Mouse (Mus musculus) gastrocnemius, adult 8-10 months (tissue): Measurements from ENCODE around the gene Ada. TPM values are rescaled to one million over a fixed set of nuclear protein-coding genes. Genes with fewer than 3 reads are reported as not detected.

Source experiments
- DNase-seq, 2 experiments: peaks; one replicate each; pipeline ENCODE4 v3.0.0; 2022; ENCODE audit warnings: low spot score in 2 of 2
- total RNA-seq, 4 experiments: library from RNA; stranded (reverse); gene quantifications; 2 replicates each; pipeline ENCODE4 v1.2.4; 2022

The Ada gene
- 1 to 10 TPM in 1 of 4 experiments, under 1 TPM in 2, not detected in 1; 0.34 to 1.2 (median 0.62) TPM for total RNA-seq

DNA sequence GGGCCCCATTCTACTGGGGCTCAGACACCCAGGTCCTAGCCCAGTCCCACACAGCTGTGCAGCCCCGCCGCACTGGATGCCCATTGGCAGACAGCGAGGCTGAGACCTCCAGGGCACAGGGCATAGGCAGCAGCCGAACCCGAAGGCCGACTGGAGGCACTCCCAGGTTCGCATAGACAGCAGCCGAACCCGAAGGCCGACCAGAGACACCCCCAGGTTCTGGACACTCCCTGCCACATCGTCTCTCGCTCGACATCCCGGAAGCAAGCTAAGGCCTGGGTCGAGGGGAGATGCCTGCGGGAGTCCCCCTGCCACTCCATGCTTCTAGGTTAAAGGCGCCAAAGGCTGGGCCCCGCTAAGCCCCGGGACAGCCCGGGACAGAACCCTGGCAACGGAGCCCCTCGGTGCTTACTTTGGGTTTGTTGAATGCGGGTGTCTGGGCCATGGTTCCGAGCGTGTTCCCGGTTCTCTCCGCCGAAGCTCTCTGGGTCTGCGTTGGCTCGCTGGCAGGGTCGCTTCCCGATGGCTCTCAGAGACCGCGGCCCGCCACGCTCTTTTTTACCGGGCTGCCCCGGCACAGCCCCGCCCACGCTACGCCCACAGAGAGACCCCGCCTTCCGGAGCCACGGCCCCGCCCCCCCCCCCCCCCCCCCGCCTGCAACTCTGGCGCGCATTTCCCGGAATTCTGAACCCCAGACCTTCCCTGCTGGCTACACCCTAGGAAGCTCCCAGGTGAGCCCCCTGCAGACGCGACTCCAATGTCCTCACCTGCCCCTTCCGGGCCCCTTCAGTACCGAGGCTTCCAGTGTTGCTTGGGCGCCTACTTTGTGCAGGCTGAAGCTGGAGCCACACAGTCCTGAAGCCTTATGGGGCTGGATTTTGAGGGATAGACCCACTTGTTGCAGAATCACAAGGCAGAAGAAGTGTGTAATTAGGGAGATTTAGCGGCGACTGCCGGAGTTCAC lies at the start of gene Ada:
Ada (minus strand) TSS at position 593 of the 965 bp plus-strand sequence.
- peak in 1 of 2 experiments; percentile 19 for DNase-seq

DNA sequence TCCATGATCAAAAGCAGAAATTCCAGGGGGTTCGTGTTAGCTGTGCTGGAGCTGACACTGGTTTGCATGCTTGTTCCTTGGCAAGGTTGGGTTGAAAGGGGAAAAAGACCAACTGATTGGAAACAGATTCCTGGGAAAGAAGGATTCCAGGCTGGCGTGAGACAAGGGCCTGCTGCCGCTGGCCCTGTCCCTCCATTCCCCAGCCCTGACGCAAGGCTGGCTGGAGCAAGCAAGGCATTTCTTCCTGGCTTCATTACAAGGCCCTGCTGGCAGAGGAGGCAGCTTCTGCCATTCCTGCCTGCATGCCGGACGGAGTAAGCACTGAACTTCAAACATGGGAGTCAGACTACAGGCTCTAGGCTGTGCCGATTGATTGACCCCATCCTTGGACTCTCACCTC lies 48.4 kb upstream of the Ada start:
- DNase-seq, result peak; percentile 56 to 70

DNA sequence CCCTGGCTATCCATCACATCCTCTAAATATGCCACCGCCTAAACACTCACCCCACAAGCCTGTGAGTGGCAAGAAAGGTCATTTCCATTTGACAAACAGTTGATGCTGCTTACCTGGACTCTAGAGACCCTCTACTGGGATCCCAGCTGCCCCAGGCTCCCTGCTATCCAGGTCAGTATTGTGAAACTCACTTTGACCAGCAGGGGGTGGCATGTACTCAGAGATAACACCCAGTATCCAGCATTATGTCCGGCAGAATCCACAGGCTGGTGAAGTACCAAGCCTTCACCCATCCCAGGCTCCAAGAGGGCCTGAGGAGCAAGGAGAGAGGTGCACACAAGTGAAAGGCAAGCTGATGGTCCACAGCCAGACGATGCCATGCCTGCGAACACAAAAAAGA lies 38.4 kb upstream of the Ada start:
- peak; percentile 64 to 67 for DNase-seq

DNA sequence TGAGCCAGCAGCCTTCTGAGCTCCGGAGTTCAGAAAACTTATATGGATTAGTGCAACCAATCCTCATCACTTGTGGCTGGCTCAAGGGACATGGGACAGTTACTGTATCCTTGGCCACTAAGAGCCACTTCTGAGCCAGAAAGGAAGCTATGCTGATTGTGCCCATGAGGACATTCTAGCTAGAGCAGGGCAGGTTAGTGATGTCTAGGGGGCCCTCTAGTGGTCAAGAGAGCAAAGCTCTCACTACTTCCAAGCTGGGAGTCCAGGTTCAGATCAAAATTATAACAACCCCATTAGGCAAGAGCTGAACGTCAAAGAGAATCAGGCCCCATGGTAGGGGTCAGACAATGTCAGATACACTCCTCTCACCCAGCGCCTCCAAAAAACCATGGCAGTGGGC lies 37.7 kb upstream of the Ada start:
- peak in 1 of 2 experiments; percentile 21 for DNase-seq

DNA sequence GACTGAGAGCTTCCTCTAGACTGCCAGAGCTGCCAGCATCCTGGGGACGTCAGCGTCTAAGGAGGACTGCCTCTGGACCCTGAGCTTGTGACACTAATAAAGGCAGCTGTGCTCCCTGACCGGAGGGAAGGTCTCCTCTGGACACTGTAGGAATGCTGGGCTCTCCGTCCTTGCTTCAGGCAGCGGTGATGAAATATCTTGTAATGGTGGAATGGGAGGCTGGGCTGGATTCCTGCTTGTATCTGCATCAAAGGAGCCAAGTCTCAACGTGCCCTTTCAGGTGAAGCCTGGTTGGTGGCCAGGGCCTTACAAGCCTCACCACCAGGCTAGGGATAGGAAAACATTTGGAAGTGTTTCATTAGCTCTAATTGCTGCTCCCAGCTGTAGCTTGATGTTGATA lies 37.0 kb upstream of the Ada start:
- no peak for DNase-seq

DNA sequence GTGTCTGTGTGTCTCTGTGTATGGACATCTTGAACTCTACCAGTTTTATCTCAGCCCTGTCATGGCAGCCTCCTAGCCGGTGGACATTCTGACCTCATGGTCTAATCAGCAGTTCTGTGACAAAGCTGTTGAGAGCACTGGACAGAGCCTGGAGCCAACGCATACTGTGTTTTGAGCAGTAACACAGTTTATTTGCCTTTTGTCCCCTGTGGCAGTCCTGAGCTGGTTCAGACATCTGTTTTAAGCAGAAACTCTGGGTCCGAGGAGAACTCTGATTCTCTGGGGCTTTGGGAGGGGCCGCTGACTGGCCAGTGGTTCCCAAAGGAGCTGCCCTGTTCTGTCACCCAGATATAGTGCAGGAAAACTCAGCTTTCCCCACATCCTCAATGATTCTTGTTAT lies 33.9 kb upstream of the Ada start:
- DNase-seq, result no peak

DNA sequence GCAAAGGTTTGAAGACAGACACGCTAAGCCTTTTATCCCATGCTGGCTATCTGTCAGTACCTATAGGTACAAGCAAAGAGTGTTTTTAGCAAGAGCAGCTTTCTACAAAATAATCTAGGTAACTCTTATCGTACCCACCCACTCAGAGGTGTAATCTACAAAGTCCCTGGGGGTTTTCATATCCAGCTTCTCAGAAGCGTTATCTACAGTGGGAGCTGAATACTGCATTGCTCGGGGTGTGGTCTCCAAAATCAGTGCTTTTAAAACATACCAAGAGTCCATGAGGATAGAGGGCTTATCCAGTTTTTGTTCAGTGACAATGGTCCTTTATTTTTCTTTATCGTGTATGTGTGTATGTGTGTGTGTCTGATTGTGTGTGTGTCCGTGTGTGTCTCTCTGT lies 33.3 kb upstream of the Ada start:
- DNase-seq, result no peak

DNA sequence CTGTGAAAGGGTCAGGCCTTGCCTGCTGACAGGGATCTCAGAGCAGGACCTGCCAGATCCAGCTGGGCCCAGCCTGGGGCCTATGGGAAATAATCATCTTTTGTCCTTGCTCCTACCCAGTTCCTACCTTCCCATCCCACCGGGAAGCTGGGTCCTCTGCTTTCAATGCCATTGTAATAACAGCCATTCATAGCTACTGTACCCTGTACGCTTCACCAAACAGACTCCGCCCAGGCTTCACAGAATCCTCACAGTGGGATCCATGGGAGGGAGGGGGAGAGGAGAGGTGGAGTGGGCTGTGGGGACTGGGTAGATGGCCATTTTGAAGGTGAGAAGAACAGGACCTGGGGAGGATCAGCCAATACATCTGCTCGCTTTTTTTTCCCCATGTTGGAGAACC lies 28.9 kb upstream of the Ada start:
- no peak for DNase-seq

DNA sequence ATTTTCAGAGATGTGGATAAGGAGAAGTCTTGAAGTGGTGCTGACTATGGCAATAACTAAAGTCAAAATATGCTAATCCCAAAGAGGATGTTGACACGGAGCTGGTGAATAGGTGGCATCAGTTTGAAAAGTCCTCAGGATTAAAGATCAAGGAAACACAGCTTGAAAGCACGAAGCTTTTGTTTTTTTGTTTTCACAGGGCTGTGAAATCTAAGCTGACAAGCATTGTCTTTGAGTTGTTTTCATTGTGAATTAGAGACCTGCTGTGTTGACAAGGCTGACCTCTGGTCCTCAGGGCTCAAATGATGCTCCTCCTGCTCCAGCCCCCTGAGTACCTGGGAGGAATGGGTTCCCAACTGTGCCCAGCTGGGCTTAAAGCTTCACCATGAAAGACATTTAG lies 27.0 kb upstream of the Ada start:
- DNase-seq, result no peak

DNA sequence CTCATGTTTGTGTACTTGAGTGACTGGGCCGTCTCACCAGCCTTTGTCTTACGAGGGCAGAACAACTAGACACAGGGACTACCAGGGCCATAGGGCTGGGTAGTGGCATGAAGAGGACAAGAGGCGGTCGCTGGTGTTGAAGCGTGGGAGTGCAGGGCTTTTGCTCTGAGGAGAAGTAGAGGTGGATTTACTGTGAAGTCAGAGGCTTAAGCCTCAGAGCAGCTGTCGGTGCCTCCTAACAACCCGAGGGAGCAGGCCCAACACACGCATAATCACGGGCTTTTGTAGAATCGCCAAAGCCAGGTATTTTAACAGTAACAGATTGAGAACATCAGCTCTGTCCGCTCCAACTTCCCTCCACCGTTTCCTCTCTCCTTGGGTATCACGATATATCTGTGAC lies 26.6 kb upstream of the Ada start:
- no peak for DNase-seq

DNA sequence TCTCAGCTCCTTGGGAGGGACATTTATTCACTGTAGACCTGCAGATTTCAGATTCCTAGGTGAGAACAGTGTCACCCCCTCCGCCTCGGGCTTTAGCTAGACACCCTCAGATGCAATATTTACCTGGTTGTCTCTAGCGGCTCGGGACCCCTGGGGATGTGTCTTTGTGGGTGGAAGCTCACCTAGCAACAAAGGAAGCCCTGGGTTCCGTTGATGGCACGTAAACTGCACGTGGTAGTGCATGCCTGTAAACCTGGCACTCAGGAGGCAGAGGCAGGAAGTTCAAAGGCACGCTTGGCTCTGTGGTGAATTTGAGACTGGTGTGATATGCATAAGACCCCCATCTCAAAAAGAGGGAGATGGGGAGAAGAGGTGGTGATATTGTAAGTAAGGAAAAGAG lies 20.7 kb upstream of the Ada start:
- DNase-seq, result no peak

DNA sequence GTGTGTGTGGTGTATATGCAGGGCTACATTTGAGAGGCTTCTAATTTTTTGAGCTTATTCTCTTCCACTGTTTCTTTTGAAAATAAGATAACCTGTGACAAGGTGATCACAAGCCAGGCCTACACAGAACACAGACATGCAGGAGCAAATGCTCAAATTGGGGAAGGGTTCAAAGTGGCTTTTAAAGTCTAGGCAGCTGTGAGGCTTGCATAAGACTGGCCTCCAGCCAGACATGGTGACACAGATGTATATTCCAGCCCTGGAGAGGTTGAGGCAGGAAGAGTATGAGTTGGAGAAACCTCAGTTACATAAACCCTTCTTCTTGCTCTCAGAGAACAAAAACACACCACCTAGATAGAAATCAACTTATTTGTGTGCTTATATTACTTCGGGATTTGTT lies 16.9 kb upstream of the Ada start:
- no peak for DNase-seq

DNA sequence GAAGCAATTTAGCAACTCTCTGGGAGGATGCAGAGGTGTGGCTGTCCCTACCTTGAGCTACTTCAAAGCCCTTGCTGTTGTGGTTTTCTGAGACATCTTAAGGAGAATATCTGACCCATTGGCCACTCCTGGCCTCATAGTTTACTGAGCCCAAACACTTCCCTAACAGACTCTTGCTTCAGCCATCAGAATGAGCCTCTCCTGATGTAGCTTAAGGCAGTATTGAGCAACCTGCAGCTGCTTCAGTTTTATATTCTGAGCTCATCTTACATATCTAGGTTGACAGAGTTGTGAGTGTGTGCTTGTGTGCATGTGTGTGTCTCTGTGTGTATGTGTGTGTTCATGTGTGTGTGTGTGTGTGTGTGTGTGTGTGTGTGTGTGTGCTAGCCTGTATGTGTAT lies 16.2 kb upstream of the Ada start:
- no peak for DNase-seq

DNA sequence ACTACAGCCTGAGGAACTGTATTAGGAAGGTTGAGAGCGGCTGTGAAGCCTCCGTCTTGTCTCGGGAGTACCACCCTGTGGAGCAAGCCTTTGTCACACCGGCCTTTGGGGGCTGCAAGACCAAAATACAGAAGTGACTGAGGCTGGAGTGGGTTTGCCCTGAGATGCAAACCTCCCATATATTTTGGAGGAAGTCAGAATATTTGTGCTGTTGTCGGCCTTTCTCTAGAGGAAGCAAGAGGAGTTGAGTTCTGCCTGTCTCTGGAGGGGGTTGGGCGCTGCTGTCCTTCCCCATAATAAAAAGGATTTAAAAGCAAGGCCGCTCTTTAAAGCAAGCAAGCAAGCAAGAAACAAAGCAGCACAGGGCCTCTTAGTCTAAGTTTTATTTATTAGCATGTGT lies 11.4 kb upstream of the Ada start:
- no peak for DNase-seq

DNA sequence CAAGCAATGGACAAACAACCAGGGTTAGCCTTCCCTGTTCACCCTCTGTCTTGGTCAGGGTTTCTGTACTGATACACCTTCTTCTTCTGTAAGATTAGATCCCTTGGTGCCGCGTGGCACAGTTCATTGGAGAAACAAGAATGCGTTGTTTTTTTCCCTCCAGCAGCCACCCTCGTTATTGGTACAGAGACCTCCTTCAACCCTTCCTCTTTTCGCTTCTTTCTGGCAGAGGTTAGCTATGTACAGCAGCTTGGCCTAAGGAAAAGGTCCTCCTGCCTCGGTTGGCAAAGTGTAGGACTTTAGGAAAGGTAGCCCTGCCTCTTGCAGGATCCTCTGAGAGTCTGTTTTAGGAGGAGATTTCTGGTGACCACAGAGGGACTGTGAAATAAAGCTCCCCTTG lies 10.6 kb upstream of the Ada start:
- DNase-seq, result no peak

DNA sequence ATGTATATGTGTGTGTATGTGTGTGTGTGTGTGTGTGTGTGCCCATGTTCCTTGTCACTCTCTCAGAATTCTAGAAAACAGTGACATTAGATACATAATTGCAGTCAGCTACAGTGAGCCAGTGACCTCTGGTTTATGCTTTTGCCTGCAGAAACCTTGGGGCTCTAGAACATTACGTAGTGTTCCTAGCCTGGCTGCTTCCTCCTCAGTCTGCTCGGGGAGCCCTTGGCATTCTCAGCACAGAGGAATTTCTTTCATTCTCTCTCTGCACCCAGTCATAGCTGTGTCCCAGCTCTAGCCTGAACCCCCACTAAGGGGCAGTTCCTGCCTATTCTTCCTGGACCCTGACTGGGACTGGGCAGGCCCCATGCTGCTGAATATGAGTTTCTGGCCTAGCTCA lies 8.1 kb upstream of the Ada start:
- no peak for DNase-seq

DNA sequence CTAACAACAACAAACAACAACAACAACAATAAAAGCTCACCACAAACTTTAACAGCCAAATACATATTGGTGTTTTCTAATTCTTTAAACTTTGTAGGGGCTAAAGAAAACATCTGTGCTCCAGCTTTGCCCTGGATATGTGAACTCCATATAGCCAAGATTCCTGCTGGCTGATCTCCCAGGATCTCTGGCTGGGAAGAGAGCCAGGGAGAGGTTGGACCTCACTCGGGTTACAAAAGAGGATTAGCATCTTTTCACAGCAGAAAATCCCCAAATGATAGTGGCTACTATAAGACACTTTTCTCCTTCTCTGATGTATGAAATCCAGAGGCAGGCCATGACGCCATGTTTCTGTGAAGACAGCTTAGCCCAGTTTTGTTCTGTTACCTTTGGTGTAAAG lies 6.7 kb upstream of the Ada start:
- DNase-seq, result peak; percentile 64 to 68

DNA sequence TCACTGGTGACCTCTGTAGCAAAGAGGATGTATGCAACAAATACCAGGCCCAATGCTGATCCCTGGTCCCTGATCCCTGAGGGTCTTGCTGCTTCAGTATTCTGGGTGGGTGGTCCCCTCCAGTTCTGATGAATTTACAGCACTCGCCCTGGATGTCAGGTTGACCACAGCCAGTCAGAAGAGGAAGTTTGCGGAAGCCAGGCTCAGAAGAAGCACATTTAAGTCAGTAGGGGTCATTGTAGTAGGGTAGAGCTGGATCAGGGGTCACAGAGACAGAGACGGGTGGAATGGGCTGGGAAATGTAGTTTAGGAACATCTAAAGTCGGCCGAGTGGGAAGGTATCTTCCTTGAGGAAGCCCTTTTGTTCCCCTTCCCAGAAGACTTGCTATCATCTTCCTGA lies 4.2 kb upstream of the Ada start:
- DNase-seq, result no peak

DNA sequence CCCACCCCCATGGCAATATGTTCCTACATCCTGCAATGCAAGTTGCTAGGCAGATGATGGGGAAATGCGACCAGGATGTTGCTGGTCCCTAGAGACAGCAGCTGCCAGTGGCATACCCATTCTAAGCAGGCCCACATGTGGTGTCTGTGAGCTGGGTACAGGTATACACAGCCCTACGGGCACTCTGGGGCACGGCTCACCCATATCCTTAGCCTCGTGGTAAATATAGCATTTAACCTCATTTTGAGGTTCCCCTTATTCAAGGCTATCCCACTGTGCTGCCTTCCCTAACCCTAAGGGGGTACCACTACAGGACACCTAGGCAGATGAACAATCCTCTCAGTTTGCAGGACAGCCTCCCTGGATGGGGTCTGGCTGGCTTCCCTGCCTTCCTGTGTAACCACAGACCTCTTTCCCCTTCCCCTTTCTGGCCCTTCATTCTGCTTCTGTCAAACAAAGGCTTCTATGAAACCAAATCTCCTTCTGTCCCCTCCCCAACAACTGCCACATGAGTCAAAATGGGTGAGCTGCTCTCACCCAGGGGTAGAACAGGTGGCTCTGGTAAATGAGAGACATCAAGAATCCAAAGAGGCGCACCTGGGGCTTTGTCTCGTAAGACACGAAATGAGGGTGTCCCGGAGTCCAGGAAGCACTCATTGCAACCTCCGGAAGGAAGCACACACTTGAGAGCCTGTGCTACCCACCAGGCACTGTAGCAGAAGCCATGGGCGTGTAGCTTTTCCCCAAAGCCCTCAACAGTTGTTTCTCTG lies 5.1 kb downstream of the Ada start:
- DNase-seq, result no peak

DNA sequence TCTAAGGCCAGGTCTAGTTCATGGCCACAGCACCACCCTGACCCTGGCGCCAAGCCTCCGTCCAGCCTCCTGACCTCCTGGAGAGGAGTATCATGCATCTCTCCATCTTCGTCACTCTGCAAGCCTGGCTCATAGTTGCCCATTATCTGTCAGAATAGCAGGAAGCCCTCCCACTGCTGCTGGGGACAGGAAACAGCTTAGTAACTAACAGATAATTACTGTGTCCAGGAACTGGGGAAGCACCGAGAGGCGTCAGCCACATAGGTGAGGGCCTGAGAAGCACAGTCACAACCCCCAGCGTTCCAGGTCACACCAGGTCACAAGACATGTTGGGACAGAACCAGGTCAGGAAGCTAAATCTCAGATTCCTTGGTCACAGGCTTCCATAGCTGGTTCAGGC lies 6.7 kb downstream of the Ada start:
- no peak for DNase-seq

DNA sequence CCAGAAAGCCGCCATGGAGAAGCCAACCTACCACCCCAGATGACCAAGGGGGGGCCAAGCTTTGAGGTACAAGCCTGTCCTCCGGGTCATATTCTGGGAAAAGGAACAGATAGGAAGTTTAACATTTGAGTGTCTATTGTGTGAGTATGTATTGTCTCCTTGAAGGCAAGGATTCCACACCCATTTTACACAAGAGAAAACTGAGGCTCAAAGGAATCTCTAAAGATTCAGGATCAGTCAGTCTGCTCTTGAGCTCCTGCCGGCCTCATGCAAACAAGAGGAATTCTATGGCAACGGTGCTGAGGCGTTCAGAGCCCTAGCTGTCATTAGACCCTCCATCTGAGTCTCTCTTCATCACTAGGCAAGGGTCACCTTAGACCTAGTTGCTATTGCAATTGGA lies 7.4 kb downstream of the Ada start:
- no peak for DNase-seq

DNA sequence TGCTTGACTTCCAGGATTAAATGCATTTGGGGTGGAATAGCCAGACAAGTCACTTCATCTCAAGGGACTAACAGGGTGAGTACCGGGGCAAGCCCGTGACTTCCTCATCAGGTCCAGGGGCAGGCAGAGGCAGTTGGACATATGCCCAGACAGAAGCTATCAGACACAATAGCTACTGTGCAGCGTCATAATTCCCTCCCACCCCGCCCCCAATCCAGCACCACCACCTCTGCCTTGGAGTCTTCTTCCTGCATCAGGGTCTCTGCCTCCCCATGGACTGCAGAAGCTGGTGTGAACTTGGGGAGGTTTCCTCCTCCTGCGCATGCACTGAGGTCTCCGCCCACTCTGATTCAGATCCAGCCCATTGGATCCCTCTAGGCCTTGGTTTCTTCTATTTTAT lies 14.1 kb downstream of the Ada start:
- DNase-seq, result no peak

DNA sequence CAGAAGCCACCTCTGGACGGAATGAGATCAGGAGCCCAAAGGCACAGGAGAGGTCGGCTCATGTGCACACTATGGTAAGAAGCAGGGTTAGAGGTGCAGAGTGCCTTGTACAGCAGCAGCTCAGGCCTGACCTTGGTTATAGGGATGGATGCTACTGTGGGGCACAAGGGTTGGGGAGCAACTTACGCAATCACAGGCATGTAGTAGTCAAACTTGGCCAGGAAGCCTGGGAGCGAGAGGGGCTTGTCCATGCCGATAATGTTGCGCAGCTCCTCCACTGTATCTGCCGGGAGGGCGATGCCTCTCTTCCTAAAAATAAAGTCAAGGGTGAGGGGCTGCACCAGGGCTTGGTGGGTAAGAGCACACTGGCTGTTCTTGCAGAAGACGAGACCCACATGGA lies 14.9 kb downstream of the Ada start:
- DNase-seq, result no peak
